Comparison of ENCODE assay signal across 9 mouse cellular contexts in the genomic region with DNA sequence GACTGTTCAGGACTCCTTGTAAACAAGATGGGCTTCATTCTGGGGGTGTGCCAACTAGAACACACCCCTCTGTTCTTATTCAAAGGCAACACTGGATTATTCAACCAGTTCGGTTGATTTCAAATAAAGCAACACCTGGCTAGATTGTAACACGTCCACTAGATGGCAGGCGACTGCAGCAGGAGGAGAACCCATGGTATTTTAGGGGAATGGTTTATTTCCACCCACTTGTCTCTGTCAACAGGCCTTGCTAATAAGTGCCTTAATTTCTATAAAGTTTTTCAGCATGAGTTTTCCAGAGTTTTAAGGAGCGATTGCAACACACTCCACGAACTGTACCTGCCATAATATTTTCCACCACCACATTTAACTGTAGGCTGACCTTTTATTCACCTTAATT.
DNase-seq lines count a peak whose midpoint lies in the region; ATAC-seq and TF ChIP-seq lines count a peak whose summit lies in the region.
"Had no signal": no experiment of that assay in that cellular context is flagged by ENCODE, and none has a peak within 500 bp of the region (broad histone marks: within the 10 kb centered on the region; RNA-seq: fewer than 3 reads in every experiment).

No protein-coding gene starts in this region.

- no peak for ATAC-seq in heart, embryonic 14.5 days (ENCODE audit: insufficient number of reproducible peaks, insufficient read depth, low FRiP score, low read depth)
- ATAC-seq in granulocyte monocyte progenitor cell, adult 5-6 weeks (replicated peaks; ENCODE audit: poor library complexity, severe bottlenecking), result peak; percentile 46; the same call in 1 of the 2 replicates

- in situ Hi-C loops in ES-E14 (cut with MboI; ENCODE audit: low sequenced_read_pairs in 2 of 2, unreplicated experiment in 2 of 2), result no loop called here

- WGBS in heart, embryonic 14.5 days, result 3% methylated on average over 5 of the region's 5 CpGs

- H3K9ac ChIP-seq in heart, embryonic 14.5 days (ENCODE audit: low read length), result no peak overlapping the region
- H3K9ac ChIP-seq in ES-E14 (ENCODE audit: insufficient read depth, low read depth, low read length, poor library complexity, severe bottlenecking), result no peak overlapping the region
- H3K9ac ChIP-seq: lung, embryonic 15.5 days had no signal

- peak overlapping the region; percentile 16; the same call in 1 of the 2 replicates for H3K4me2 ChIP-seq in heart, embryonic 14.5 days (ENCODE audit: low read length)
- H3K4me2 ChIP-seq: lung, embryonic 15.5 days had no signal

- no peaks in the 10 kb centered on the region for H3K27me3 ChIP-seq in heart, embryonic 14.5 days (ENCODE audit: control insufficient read depth, insufficient read depth, low read length)
- H3K27me3 ChIP-seq: lung, embryonic 15.5 days had no signal

- H3K4me3 ChIP-seq in heart, embryonic 14.5 days (ENCODE audit: control insufficient read depth in 1 of 2, insufficient read depth in 1 of 2, low read depth in 1 of 2, low read length in 2 of 2), result no peak overlapping the region
- no peak overlapping the region for H3K4me3 ChIP-seq in ES-E14 (ENCODE audit: insufficient read depth in 1 of 2, low read depth in 1 of 2, low read length in 2 of 2, poor library complexity in 1 of 2, severe bottlenecking in 1 of 2)
- H3K4me3 ChIP-seq: lung, embryonic 15.5 days had no signal

- no peak overlapping the region for H3K27ac ChIP-seq in heart, embryonic 14.5 days (replicated peaks in 1 of 2; ENCODE audit: control insufficient read depth in 1 of 2, insufficient read depth in 1 of 2, low read depth in 2 of 2, low read length in 2 of 2)
- no peak overlapping the region for H3K27ac ChIP-seq in ES-E14 (ENCODE audit: insufficient read depth, low read depth, low read length, poor library complexity, severe bottlenecking)
- H3K27ac ChIP-seq: lung, embryonic 15.5 days had no signal

- no peak for DNase-seq in heart, adult 11 months
- peak; percentile 46 for DNase-seq in ES-E14 (ENCODE audit: low read depth, low spot score)
- DNase-seq in cerebellum, postnatal 14 days, result peak; percentile 80 to 83
- DNase-seq in layer of hippocampus, postnatal 36 days, result peak; percentile 6 to 24
- peak; percentile 64 for DNase-seq in mesoderm, embryonic 11.5 days (ENCODE audit: low read depth, low spot score)
- peak; percentile 10 to 13 for DNase-seq in urinary bladder, postnatal 36 days (ENCODE audit: low spot score in 2 of 2)

- H3K9me3 ChIP-seq in heart, embryonic 14.5 days (ENCODE audit: control insufficient read depth, low read length), result no peaks in the 10 kb centered on the region
- H3K9me3 ChIP-seq in ES-E14 (ENCODE audit: control insufficient read depth, insufficient read depth, low read depth, low read length), result no peaks in the 10 kb centered on the region
- H3K9me3 ChIP-seq: lung, embryonic 15.5 days had no signal

- H3K36me3 ChIP-seq in heart, embryonic 14.5 days (ENCODE audit: control insufficient read depth, insufficient read depth, low read length), result no peaks in the 10 kb centered on the region
- no peaks in the 10 kb centered on the region for H3K36me3 ChIP-seq in ES-E14 (ENCODE audit: control insufficient read depth, insufficient read depth, low read length, poor library complexity, severe bottlenecking)
- H3K36me3 ChIP-seq: lung, embryonic 15.5 days had no signal

- 0 out of 4 replicates have a peak, but pooled peaks cover 0 to 3% of the 10 kb centered on the region in 2 experiments for H3K4me1 ChIP-seq in heart, embryonic 14.5 days (ENCODE audit: control insufficient read depth in 2 of 2, insufficient read depth in 2 of 2, low read length in 2 of 2)
- H3K4me1 ChIP-seq in ES-E14 (ENCODE audit: control insufficient read depth in 2 of 2, insufficient read depth in 2 of 2, low read length in 2 of 2, poor library complexity in 1 of 2), result no peaks in the 10 kb centered on the region
- H3K4me1 ChIP-seq: lung, embryonic 15.5 days had no signal

TF ChIP-seq in ES-E14, 5 proteins besides CTCF, POLR2A, EP300 and RAD21:
- TF ChIP-seq HCFC1 (IDR thresholded peaks at IDR 0.05; ENCODE audit: borderline replicate concordance, insufficient read depth, low read length) (no peak), ZNF384 (IDR thresholded peaks at IDR 0.05; ENCODE audit: low read depth, low read length) (no peak), MAFK (IDR thresholded peaks at IDR 0.05; ENCODE audit: insufficient read depth, low read depth, low read length) (no peak), CHD2 (IDR thresholded peaks at IDR 0.05; ENCODE audit: low read depth, low read length) (no peak), ZC3H11A (IDR thresholded peaks at IDR 0.05; ENCODE audit: borderline replicate concordance, low read depth, low read length) (peak; percentile 60)
